Mouse (Mus musculus): ENCODE measurements around the gene Fgfr2. TPM values are rescaled to one million over a fixed set of nuclear protein-coding genes. Genes with fewer than 3 reads are reported as not detected.

Fgfr2 gene
- total RNA-seq, 2 experiments from 2014 or later, result 47.6 to 49.5 TPM

- no peak overlapping the region for H3K4me3 ChIP-seq
- DNase-seq (ENCODE audit: low spot score in 2 of 2), result no peak
- TF ChIP-seq CTCF (conservative IDR thresholded peaks at IDR 0.05), result no peak
- no peak overlapping the region for H3K27ac ChIP-seq
These were observed 628.9 kb downstream of the Fgfr2 start for GRCm38 (mm10) chr7:132494263-132494662.

GRCm38 (mm10) chr7:132493632-132494031 is 629.5 kb downstream of the Fgfr2 start:
- TF ChIP-seq CTCF (conservative IDR thresholded peaks at IDR 0.05), result no peak
- H3K4me3 ChIP-seq, result no peak overlapping the region
- no peak overlapping the region for H3K27ac ChIP-seq
- DNase-seq (ENCODE audit: low spot score in 2 of 2), result no peak

- no peak for DNase-seq (ENCODE audit: low spot score in 2 of 2)
- H3K27ac ChIP-seq, result no peak overlapping the region
- no peak overlapping the region for H3K4me3 ChIP-seq
- no peak for TF ChIP-seq CTCF (conservative IDR thresholded peaks at IDR 0.05)
These were observed 631.2 kb downstream of the Fgfr2 start for GRCm38 (mm10) chr7:132491902-132492301.

GRCm38 (mm10) chr7:132487361-132487760 is 635.8 kb downstream of the Fgfr2 start:
- Histone ChIP-seq H3K27ac (no peak overlapping the region), H3K4me3 (no peak overlapping the region)
- TF ChIP-seq CTCF (conservative IDR thresholded peaks at IDR 0.05), result no peak
- DNase-seq (ENCODE audit: low spot score in 2 of 2), result no peak

- H3K27ac ChIP-seq, result no peak overlapping the region
- no peak overlapping the region for H3K4me3 ChIP-seq
- no peak for DNase-seq (ENCODE audit: low spot score in 2 of 2)
- no peak for TF ChIP-seq CTCF (conservative IDR thresholded peaks at IDR 0.05)
These were observed 636.6 kb downstream of the Fgfr2 start for GRCm38 (mm10) chr7:132486403-132487178.

- no peak for TF ChIP-seq CTCF (conservative IDR thresholded peaks at IDR 0.05)
- no peak overlapping the region for H3K4me3 ChIP-seq
- no peak overlapping the region for H3K27ac ChIP-seq
- no peak for DNase-seq (ENCODE audit: low spot score in 2 of 2)
These were observed 638.7 kb downstream of the Fgfr2 start for GRCm38 (mm10) chr7:132484424-132484823.

- Histone ChIP-seq H3K27ac (no peak overlapping the region), H3K4me3 (no peak overlapping the region)
- no peak for DNase-seq (ENCODE audit: low spot score in 2 of 2)
- TF ChIP-seq CTCF (conservative IDR thresholded peaks at IDR 0.05), result no peak
These were observed 642.3 kb downstream of the Fgfr2 start for GRCm38 (mm10) chr7:132480696-132481306.

- Histone ChIP-seq H3K27ac (peak overlapping the region; percentile 43; the same call in 1 of the 2 replicates), H3K4me3 (no peak overlapping the region)
- TF ChIP-seq CTCF (conservative IDR thresholded peaks at IDR 0.05), result no peak
- peak in 1 of 2 experiments; percentile 23 for DNase-seq (ENCODE audit: low spot score in 2 of 2)
These were observed 644.8 kb downstream of the Fgfr2 start for GRCm38 (mm10) chr7:132478295-132478809.

- DNase-seq (ENCODE audit: low spot score in 2 of 2), result no peak
- H3K4me3 ChIP-seq, result no peak overlapping the region
- H3K27ac ChIP-seq, result peak overlapping the region; percentile 33; the same call in 1 of the 2 replicates
- TF ChIP-seq CTCF (conservative IDR thresholded peaks at IDR 0.05), result no peak
These were observed 645.4 kb downstream of the Fgfr2 start for GRCm38 (mm10) chr7:132477753-132478152.

- H3K4me3 ChIP-seq, result no peak overlapping the region
- DNase-seq (ENCODE audit: low spot score in 2 of 2), result no peak
- no peak overlapping the region for H3K27ac ChIP-seq
- TF ChIP-seq CTCF (conservative IDR thresholded peaks at IDR 0.05), result peak; percentile 32; the same call in 1 of the 2 replicates
These were observed 646.7 kb downstream of the Fgfr2 start for GRCm38 (mm10) chr7:132476491-132476890.

- H3K27ac ChIP-seq, result no peak overlapping the region
- TF ChIP-seq CTCF (conservative IDR thresholded peaks at IDR 0.05), result peak; percentile 90
- no peak overlapping the region for H3K4me3 ChIP-seq
- peak; percentile 52 to 75 for DNase-seq (ENCODE audit: low spot score in 2 of 2)
These were observed 648.1 kb downstream of the Fgfr2 start for GRCm38 (mm10) chr7:132475069-132475468.

GRCm38 (mm10) chr7:132471327-132471726 is 651.8 kb downstream of the Fgfr2 start:
- TF ChIP-seq CTCF (conservative IDR thresholded peaks at IDR 0.05), result peak; percentile 82
- peak; percentile 28 to 66 for DNase-seq (ENCODE audit: low spot score in 2 of 2)
- Histone ChIP-seq H3K4me3 (no peak overlapping the region), H3K27ac (no peak overlapping the region)

- Histone ChIP-seq H3K4me3 (no peak overlapping the region), H3K27ac (no peak overlapping the region)
- no peak for DNase-seq (ENCODE audit: low spot score in 2 of 2)
- TF ChIP-seq CTCF (conservative IDR thresholded peaks at IDR 0.05), result no peak
These were observed 654.8 kb downstream of the Fgfr2 start for GRCm38 (mm10) chr7:132468391-132468790.
